Mouse (Mus musculus) kidney, adult 2 months (tissue): Measurements from ENCODE around the gene Adgrg1. TPM values are rescaled to one million over a fixed set of nuclear protein-coding genes. Genes with fewer than 3 reads are reported as not detected.

Source experiments
- DNase-seq: peaks from one replicate; pipeline ENCODE4 v3.0.0; 2021
- H3K27ac ChIP-seq: fragments of 200-500 bp; 2 replicates; pipeline ENCODE4 v1.5.1; 2012; ENCODE audit warnings: low read depth, low read length, control low read depth, inconsistent platforms; ENCODE audit not compliant: insufficient read depth
- H3K27me3 ChIP-seq: fragments of 200-500 bp; replicated peaks from 2 replicates; pipeline ENCODE4 v1.6.1; 2012; ENCODE audit warnings: mild to moderate bottlenecking, moderate library complexity, low read length, inconsistent platforms; ENCODE audit not compliant: control insufficient read depth, insufficient read depth
- H3K36me3 ChIP-seq: fragments of 200-500 bp; 2 replicates; pipeline ENCODE4 v1.6.1; 2012; ENCODE audit warnings: mild to moderate bottlenecking, moderate library complexity, low read length, inconsistent platforms; ENCODE audit not compliant: control insufficient read depth, insufficient read depth
- H3K4me1 ChIP-seq: fragments of 200-500 bp; 2 replicates; pipeline ENCODE4 v1.6.1; 2011; ENCODE audit warnings: low read length; ENCODE audit not compliant: control insufficient read depth, insufficient read depth
- H3K4me3 ChIP-seq: fragments of 200-500 bp; 2 replicates; pipeline ENCODE4 v1.5.1; 2011; ENCODE audit warnings: mild to moderate bottlenecking, low read depth, low read length, control low read depth; ENCODE audit not compliant: insufficient read depth
- CTCF ChIP-seq: fragments of 200-500 bp; conservative IDR thresholded peaks from 2 replicates; pipeline ENCODE4 v1.5.1; 2011; ENCODE audit warnings: low read depth, mild to moderate bottlenecking, control low read depth, low read length, moderate library complexity, mixed read lengths; ENCODE audit not compliant: insufficient read depth, insufficient read length
- POLR2A ChIP-seq: fragments of 200-500 bp; IDR thresholded peaks from one replicate; pipeline ENCODE4 v1.6.1; 2011; ENCODE audit warnings: low read depth, low read length, control low read depth
- WGBS: fragments of 180-500 bp; shearing (Covaris S2); methylation state at CpG from one replicate; pipeline ENCODE4 v1.1.7; 2018; 5-methylcytosine and 5-hydroxymethylcytosine counted together
- polyA plus RNA-seq: library from polyadenylated mRNA; depleted of rRNA; stranded (reverse); fragments of >200 nt; gene quantifications from 2 replicates; pipeline ENCODE4 v1.2.3, GENCODE M21; 2012; rRNA removed

The Adgrg1 gene
- polyA plus RNA-seq, 1 experiment, result 342 TPM

GRCm38 (mm10) chr8:95047884-95048680 is 73.5 kb downstream of the Adgrg1 start:
- Histone ChIP-seq H3K36me3 (no peaks in the 10 kb centered on the region), H3K27me3 (no peaks in the 10 kb centered on the region), H3K4me3 (no peak overlapping the region), H3K4me1 (no peaks in the 10 kb centered on the region), H3K27ac (no peak overlapping the region)
- TF ChIP-seq CTCF (no peak), POLR2A (no peak)
- 83% methylated on average over 6 of the region's 6 CpGs for WGBS
- DNase-seq, result no peak

- Histone ChIP-seq H3K4me1 (no peaks in the 10 kb centered on the region), H3K27me3 (no peaks in the 10 kb centered on the region), H3K27ac (no peak overlapping the region), H3K36me3 (no peaks in the 10 kb centered on the region), H3K4me3 (no peak overlapping the region)
- DNase-seq, result no peak
- 75% methylated on average over 2 of the region's 2 CpGs for WGBS
- TF ChIP-seq POLR2A, result no peak
- TF ChIP-seq CTCF, result no peak
Measured at GRCm38 (mm10) chr8:95049636-95050035, 75.1 kb downstream of the Adgrg1 start.

GRCm38 (mm10) chr8:95054438-95054837 is 79.9 kb downstream of the Adgrg1 start:
- TF ChIP-seq POLR2A, result no peak
- Histone ChIP-seq H3K27ac (no peak overlapping the region), H3K36me3 (no peaks in the 10 kb centered on the region), H3K27me3 (no peaks in the 10 kb centered on the region), H3K4me1 (no peaks in the 10 kb centered on the region), H3K4me3 (no peak overlapping the region)
- DNase-seq, result no peak
- WGBS, result 71% methylated on average over 6 of the region's 6 CpGs

- Histone ChIP-seq H3K4me3 (no peak within 1 kb of the TSS), H3K27me3 (no peaks in the 10 kb centered on the region), H3K36me3 (no peaks in the 10 kb centered on the region), H3K4me1 (no peaks in the 10 kb centered on the region), H3K27ac (no peak within 1 kb of the TSS)
- WGBS, result 43% methylated on average over 2 of the region's 2 CpGs
- peak; percentile 11 for DNase-seq
- TF ChIP-seq POLR2A (no peak), CTCF (no peak)
Measured at GRCm38 (mm10) chr8:95054927-95055510, 80.5 kb downstream of the Adgrg1 start, which contains the start of gene Drc7. TSS of gene Drc7 (plus strand) at chr8:95055103.

GRCm38 (mm10) chr8:95056414-95056813 is 81.9 kb downstream of the Adgrg1 start:
- WGBS, result 84% methylated on average over 5 of the region's 5 CpGs

GRCm38 (mm10) chr8:95058661-95059060 is 84.1 kb downstream of the Adgrg1 start:
- WGBS, result 66% methylated on average over 6 of the region's 6 CpGs
- Histone ChIP-seq H3K4me1 (no peaks in the 10 kb centered on the region), H3K36me3 (no peaks in the 10 kb centered on the region), H3K27ac (no peak overlapping the region), H3K4me3 (no peak overlapping the region), H3K27me3 (no peaks in the 10 kb centered on the region)
- DNase-seq, result no peak
- TF ChIP-seq POLR2A (no peak), CTCF (no peak)

More at GRCm38 (mm10) chr8:95056414-95056813, 81.9 kb downstream of the Adgrg1 start:
- Histone ChIP-seq H3K27ac (no peak overlapping the region), H3K27me3 (no peaks in the 10 kb centered on the region), H3K4me3 (no peak overlapping the region), H3K36me3 (no peaks in the 10 kb centered on the region), H3K4me1 (no peaks in the 10 kb centered on the region)
- TF ChIP-seq POLR2A, result no peak
- TF ChIP-seq CTCF, result no peak
- DNase-seq, result no peak

- no peaks in the 10 kb centered on the region for H3K36me3 ChIP-seq
- 48% methylated on average over 6 of the region's 6 CpGs for WGBS
- no peak for DNase-seq
- no peak overlapping the region; the same call in 1 of the 2 replicates for H3K27ac ChIP-seq
- no peak overlapping the region for H3K4me3 ChIP-seq
- no peaks in the 10 kb centered on the region for H3K4me1 ChIP-seq
- H3K27me3 ChIP-seq, result no peaks in the 10 kb centered on the region
- TF ChIP-seq POLR2A (no peak), CTCF (no peak)
Measured at GRCm38 (mm10) chr8:95059812-95060533, 85.4 kb downstream of the Adgrg1 start.

Other genes with a start within 250 kb of the Adgrg1 start
- gene Ccl22, start 229.2 kb upstream of the Adgrg1 start, polyA plus RNA-seq, result 0.87 and 3.7 TPM in 2 replicates
- 148 and 169 TPM in 2 replicates for gene Cx3cl1, start 202.7 kb upstream of the Adgrg1 start, polyA plus RNA-seq
- 0.64 and 1.0 TPM in 2 replicates for gene Ccl17, start 164.3 kb upstream of the Adgrg1 start, polyA plus RNA-seq
- gene Coq9, start 136.4 kb upstream of the Adgrg1 start, polyA plus RNA-seq, result 378 and 521 TPM in 2 replicates
- gene Ciapin1, start 136.4 kb upstream of the Adgrg1 start, polyA plus RNA-seq, result 55.8 and 71.2 TPM in 2 replicates
- 107 and 112 TPM in 2 replicates for gene Polr2c, start 117.3 kb upstream of the Adgrg1 start, polyA plus RNA-seq
- gene Dok4, start 98.4 kb upstream of the Adgrg1 start, polyA plus RNA-seq, result 20.2 and 21.7 TPM in 2 replicates
- gene Ccdc102a, start 56.7 kb upstream of the Adgrg1 start, polyA plus RNA-seq, result 5.7 and 6.8 TPM in 2 replicates
- gene Adgrg5, start 51.1 kb upstream of the Adgrg1 start, polyA plus RNA-seq, result 0.56 and 2.6 TPM in 2 replicates
- 9.9 and 12.7 TPM in 2 replicates for gene Adgrg3, start 42.9 kb downstream of the Adgrg1 start, polyA plus RNA-seq
- gene Drc7, start 80.4 kb downstream of the Adgrg1 start, polyA plus RNA-seq, result 0.05 and 0.10 TPM in 2 replicates
- gene Katnb1, start 106.4 kb downstream of the Adgrg1 start, polyA plus RNA-seq, result 22.2 and 23.7 TPM in 2 replicates
- 92.3 and 100 TPM in 2 replicates for gene Kifc3, start 228.1 kb downstream of the Adgrg1 start, polyA plus RNA-seq